Mouse (Mus musculus) myocyte (in vitro differentiated cells): ENCODE data around the gene Nckap5l. TPM values are rescaled to one million over a fixed set of nuclear protein-coding genes. Genes with fewer than 3 reads are reported as not detected.

Source experiments
- H3K27me3 ChIP-seq: one replicate; pipeline ENCODE4 v1.6.1; 2011; ENCODE audit not compliant: control insufficient read depth, insufficient read depth, insufficient read length
- H3K36me3 ChIP-seq: one replicate; pipeline ENCODE4 v1.6.1; 2011; ENCODE audit not compliant: control insufficient read depth, insufficient read depth
- H3K4me2 ChIP-seq: one replicate; pipeline ENCODE4 v1.6.1; 2011; ENCODE audit warnings: low read depth, control low read depth
- H3K4me3 ChIP-seq: one replicate; pipeline ENCODE4 v1.5.1; 2011; ENCODE audit warnings: mild to moderate bottlenecking, control low read depth, moderate library complexity
- H3K79me2 ChIP-seq: one replicate; pipeline ENCODE4 v1.6.1; 2011; ENCODE audit not compliant: control insufficient read depth, insufficient read depth
- H3ac ChIP-seq: one replicate; pipeline ENCODE4 v1.6.1; 2011; ENCODE audit not compliant: control insufficient read depth, insufficient read length
- CEBPB ChIP-seq: IDR thresholded peaks from 2 replicates; pipeline ENCODE4 v1.6.1; 2011; ENCODE audit warnings: mild to moderate bottlenecking, moderate library complexity; ENCODE audit not compliant: poor library complexity, insufficient read depth, severe bottlenecking
- E2F4 ChIP-seq: IDR thresholded peaks from one replicate; pipeline ENCODE4 v1.6.1; 2011; ENCODE audit warnings: mild to moderate bottlenecking, control low read depth, moderate library complexity; ENCODE audit not compliant: insufficient read depth
- MAX ChIP-seq: IDR thresholded peaks from one replicate; pipeline ENCODE4 v1.6.1; 2011; ENCODE audit warnings: low read depth, mild to moderate bottlenecking, control low read depth
- MYOD1 ChIP-seq, 3 experiments: IDR thresholded peaks; one replicate each; pipeline ENCODE4 v1.6.1; 2011; ENCODE audit warnings: control low read depth in 2 of 3, low read depth in 2 of 3, mild to moderate bottlenecking in 2 of 3, moderate library complexity in 1 of 3; ENCODE audit not compliant: insufficient read length in 2 of 3, control insufficient read depth in 1 of 3
- MYOG ChIP-seq, 3 experiments: IDR thresholded peaks; one replicate each; pipeline ENCODE4 v1.6.1; 2011; ENCODE audit warnings: control low read depth in 2 of 3, low read depth in 2 of 3, mild to moderate bottlenecking in 2 of 3; ENCODE audit not compliant: insufficient read length in 2 of 3, control insufficient read depth in 1 of 3, insufficient read depth in 1 of 3
- POLR2A ChIP-seq: IDR thresholded peaks from one replicate; pipeline ENCODE4 v1.6.1; 2011; ENCODE audit warnings: low read depth, mild to moderate bottlenecking, control low read depth, moderate library complexity; ENCODE audit not compliant: insufficient read length
- POLR2AphosphoS2 ChIP-seq: IDR thresholded peaks from one replicate; pipeline ENCODE4 v1.6.1; 2011; ENCODE audit warnings: low read depth, control low read depth; ENCODE audit not compliant: insufficient read length
- REST ChIP-seq: IDR thresholded peaks from one replicate; pipeline ENCODE4 v1.6.1; 2011; ENCODE audit warnings: mild to moderate bottlenecking, control low read depth, moderate library complexity; ENCODE audit not compliant: insufficient read depth, insufficient read length
- SRF ChIP-seq: IDR thresholded peaks from one replicate; pipeline ENCODE4 v1.6.1; 2011; ENCODE audit warnings: low read depth; ENCODE audit not compliant: control insufficient read depth, insufficient read length
- TCF12 ChIP-seq: IDR thresholded peaks from one replicate; pipeline ENCODE4 v1.6.1; 2011; ENCODE audit warnings: mild to moderate bottlenecking, control low read depth; ENCODE audit not compliant: poor library complexity, insufficient read depth, severe bottlenecking
- TCF3 ChIP-seq: IDR thresholded peaks from one replicate; pipeline ENCODE4 v1.6.1; 2011; ENCODE audit warnings: low read depth, control low read depth; ENCODE audit not compliant: insufficient read length
- USF1 ChIP-seq: IDR thresholded peaks from one replicate; pipeline ENCODE4 v1.6.1; 2011; ENCODE audit warnings: low read depth, mild to moderate bottlenecking, control low read depth, moderate library complexity
- polyA plus RNA-seq: library from polyadenylated mRNA; unstranded; fragments of >200 nt; fragmentation: generic; extraction: Trizol; gene quantifications from one replicate; pipeline ENCODE4 v1.2.1, GENCODE M21; 2012; ENCODE audit warnings: missing spikeins

The Nckap5l gene
- polyA plus RNA-seq, 1 experiment: 40.9 TPM

DNA sequence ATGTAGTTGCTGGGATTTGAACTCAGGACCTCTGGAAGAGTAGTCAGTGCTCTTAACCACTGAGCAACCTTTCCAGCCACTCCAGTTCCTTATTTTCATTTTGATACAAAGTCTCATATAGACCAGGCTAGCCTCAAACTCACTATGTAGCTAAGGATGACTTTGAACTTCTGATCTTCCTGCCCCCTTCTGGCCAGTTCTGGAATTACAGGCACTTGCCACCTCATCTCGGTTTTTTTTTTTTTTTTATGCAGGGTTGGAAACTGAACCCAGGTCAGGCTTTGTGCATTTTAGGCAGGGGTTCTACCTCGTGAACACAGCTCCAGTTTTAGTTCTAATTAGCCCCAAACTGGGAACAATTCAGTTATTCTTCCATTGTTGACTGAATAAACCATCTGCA lies 41.8 kb downstream of the Nckap5l start:
- TF ChIP-seq E2F4 (no peak), POLR2AphosphoS2 (no peak), USF1 (no peak), TCF3 (no peak), CEBPB (no peak), MYOG (IDR thresholded peaks at IDR 0.05; ENCODE audit: control insufficient read depth in 1 of 3, insufficient read depth in 1 of 3, insufficient read length in 2 of 3, low read depth in 2 of 3) (no peak), MAX (no peak), SRF (no peak), POLR2A (no peak), REST (no peak), MYOD1 (IDR thresholded peaks at IDR 0.05; ENCODE audit: control insufficient read depth in 1 of 3, insufficient read length in 2 of 3, low read depth in 2 of 3) (no peak), TCF12 (no peak)

GRCm38 (mm10) chr15:99411747-99412146 lies 45.8 kb downstream of the Nckap5l start:
- no peak overlapping the region for H3K4me3 ChIP-seq
- H3K36me3 ChIP-seq: peaks cover 23% of the 10 kb centered on the region
- no peak overlapping the region for H3K4me2 ChIP-seq
- no peak overlapping the region for H3ac ChIP-seq
- no peaks in the 10 kb centered on the region for H3K79me2 ChIP-seq
- no peaks in the 10 kb centered on the region for H3K27me3 ChIP-seq
- TF ChIP-seq USF1 (no peak), REST (no peak), SRF (no peak), E2F4 (no peak), MYOD1 (IDR thresholded peaks at IDR 0.05; ENCODE audit: control insufficient read depth in 1 of 3, insufficient read length in 2 of 3, low read depth in 2 of 3) (no peak), POLR2A (no peak), POLR2AphosphoS2 (no peak), MYOG (IDR thresholded peaks at IDR 0.05; ENCODE audit: control insufficient read depth in 1 of 3, insufficient read depth in 1 of 3, insufficient read length in 2 of 3, low read depth in 2 of 3) (no peak), TCF12 (no peak), CEBPB (no peak), MAX (no peak), TCF3 (no peak)

More for the DNA sequence above, 41.8 kb downstream of the Nckap5l start:
- Histone ChIP-seq H3ac (no peak overlapping the region), H3K4me2 (peak overlapping the region; percentile 75), H3K79me2 (no peaks in the 10 kb centered on the region), H3K4me3 (no peak overlapping the region), H3K36me3 (no peaks in the 10 kb centered on the region), H3K27me3 (no peaks in the 10 kb centered on the region)

GRCm38 (mm10) chr15:99408845-99409244 lies 48.7 kb downstream of the Nckap5l start:
- TF ChIP-seq POLR2A (peak; percentile 32), REST (no peak)
- H3K4me2 ChIP-seq: no peak overlapping the region
- H3K36me3 ChIP-seq: peaks cover 51% of the 10 kb centered on the region
- H3K4me3 ChIP-seq: no peak overlapping the region
- H3ac ChIP-seq: no peak overlapping the region
- no peaks in the 10 kb centered on the region for H3K27me3 ChIP-seq
- peaks cover 7% of the 10 kb centered on the region for H3K79me2 ChIP-seq

DNA sequence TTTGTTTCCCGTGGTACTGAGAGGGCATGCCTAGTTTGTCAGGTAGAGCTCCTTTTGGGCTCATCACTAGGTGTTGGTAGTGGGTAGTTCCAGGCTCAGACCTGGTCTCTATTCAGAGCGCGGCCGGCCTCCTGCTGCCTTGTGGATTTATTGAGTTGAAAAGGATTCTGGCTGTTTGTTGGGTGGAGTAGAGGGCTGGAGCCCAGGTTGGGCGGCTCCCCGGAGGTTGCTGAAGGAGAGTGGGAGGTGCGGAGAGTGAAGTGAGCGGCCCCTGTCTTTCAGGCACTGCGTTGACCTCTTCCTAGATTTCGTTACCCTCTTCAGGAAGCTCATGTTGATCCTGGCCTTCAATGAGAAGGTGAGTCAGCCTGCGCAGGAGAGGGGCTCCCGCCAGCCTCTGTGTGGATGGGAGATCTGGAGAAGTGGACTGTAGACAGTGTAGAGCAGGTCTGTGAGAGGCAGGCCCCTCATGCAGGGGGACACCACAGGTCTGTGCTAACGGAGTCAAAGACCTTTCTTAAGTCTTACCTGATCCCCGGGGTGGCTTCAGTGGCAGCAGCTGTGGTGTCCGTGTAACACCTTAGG lies 50.5 kb downstream of the Nckap5l start:
- Histone ChIP-seq H3K79me2 (peaks cover 25% of the 10 kb centered on the region), H3ac (no peak overlapping the region), H3K4me2 (no peak overlapping the region), H3K27me3 (no peaks in the 10 kb centered on the region), H3K4me3 (no peak overlapping the region), H3K36me3 (peaks cover 69% of the 10 kb centered on the region)
- TF ChIP-seq TCF12: no peak
- TF ChIP-seq MYOG (IDR thresholded peaks at IDR 0.05; ENCODE audit: control insufficient read depth in 1 of 3, insufficient read depth in 1 of 3, insufficient read length in 2 of 3, low read depth in 2 of 3): no peak
- no peak for TF ChIP-seq POLR2A
- no peak for TF ChIP-seq SRF
- no peak for TF ChIP-seq E2F4
- TF ChIP-seq REST: no peak
- TF ChIP-seq MYOD1 (IDR thresholded peaks at IDR 0.05; ENCODE audit: control insufficient read depth in 1 of 3, insufficient read length in 2 of 3, low read depth in 2 of 3): no peak

- Histone ChIP-seq H3K36me3 (peaks cover 72% of the 10 kb centered on the region), H3K27me3 (no peaks in the 10 kb centered on the region), H3K4me3 (no peak overlapping the region), H3K79me2 (peaks cover 44% of the 10 kb centered on the region), H3K4me2 (no peak overlapping the region), H3ac (no peak overlapping the region)
- peak; percentile 46 for TF ChIP-seq POLR2AphosphoS2
- TF ChIP-seq MYOD1 (IDR thresholded peaks at IDR 0.05; ENCODE audit: control insufficient read depth in 1 of 3, insufficient read length in 2 of 3, low read depth in 2 of 3): peak in 1 of 3 experiments; percentile 8
- TF ChIP-seq TCF12: no peak
- TF ChIP-seq MYOG (IDR thresholded peaks at IDR 0.05; ENCODE audit: control insufficient read depth in 1 of 3, insufficient read depth in 1 of 3, insufficient read length in 2 of 3, low read depth in 2 of 3): peak in 1 of 3 experiments; percentile 35
Observed at GRCm38 (mm10) chr15:99405150-99405549, 52.4 kb downstream of the Nckap5l start.
